Mouse (Mus musculus): ENCODE measurements at regions not wholly inside any gene's neighbourhood (a gene's known extent, or its start where the extent isn't known, plus 50 kb on each side); places are given as distances from the start of the nearest gene placed in this dataset.

DNA sequence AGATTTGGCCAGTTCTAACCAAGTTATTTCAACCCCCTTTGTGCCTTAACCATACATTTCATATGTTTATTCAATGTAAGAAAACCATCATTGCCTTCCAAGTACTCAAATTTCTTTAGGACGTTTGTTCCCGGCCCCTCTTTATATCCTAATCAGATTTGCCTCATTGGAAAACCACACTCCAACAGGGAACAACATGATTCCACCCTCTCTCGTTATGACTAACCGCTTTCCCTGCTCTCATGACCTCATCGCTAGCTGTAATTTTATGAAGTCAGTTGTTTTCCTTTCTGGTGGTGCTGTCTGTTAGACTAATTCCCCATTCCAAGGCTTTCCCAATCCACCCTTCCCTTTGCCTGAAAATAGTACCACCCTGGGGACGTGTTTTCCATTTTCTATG is 165.0 kb downstream of the Plod2 start:
- no peak for DNase-seq (ENCODE audit: low spot score)
- no peak for ATAC-seq (ENCODE audit: low FRiP score, low TSS enrichment)

DNA sequence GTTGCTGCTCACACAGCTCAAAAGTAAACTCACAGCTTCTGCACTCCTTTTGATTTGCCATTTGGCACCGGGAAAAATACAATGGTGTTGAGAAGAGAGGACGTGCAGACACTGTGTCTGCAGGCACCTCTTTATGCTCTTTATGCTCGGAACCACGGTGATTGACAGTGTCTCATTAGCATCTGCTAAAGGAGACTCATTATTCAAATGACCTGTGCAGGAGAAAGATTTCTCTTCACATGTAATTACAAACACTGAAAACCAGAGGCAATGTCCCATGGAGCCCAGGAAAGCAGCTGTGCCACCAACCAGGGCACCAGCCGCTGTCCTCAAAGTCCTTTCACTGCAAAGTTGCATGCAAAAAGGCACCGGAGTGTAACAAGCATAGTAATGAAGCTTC is 175.2 kb downstream of the Plod2 start:
- DNase-seq (ENCODE audit: low spot score): no peak
- WGBS: 67% methylated on average over 6 of the region's 6 CpGs

More for the DNA sequence above, 165.0 kb downstream of the Plod2 start:
- Histone ChIP-seq H3K4me2 (replicated peaks; ENCODE audit: low read depth) (no peak overlapping the region), H3K9ac (ENCODE audit: low read length) (no peak overlapping the region), H3K4me3 (ENCODE audit: low read depth, low read length) (no peak overlapping the region), H3K9me3 (ENCODE audit: control insufficient read depth, low read length) (no peaks in the 10 kb centered on the region), H3K27ac (replicated peaks) (no peak overlapping the region), H3K36me3 (ENCODE audit: control insufficient read depth, insufficient read depth, low read length) (no peaks in the 10 kb centered on the region), H3K27me3 (ENCODE audit: control insufficient read depth, insufficient read depth, low read length) (no peaks in the 10 kb centered on the region), H3K4me1 (replicated peaks; ENCODE audit: control insufficient read depth, insufficient read depth) (no peaks in the 10 kb centered on the region)
- TF ChIP-seq EP300 (optimal IDR thresholded peaks at IDR 0.05): no peak
- WGBS: 67% methylated on average over 6 of the region's 6 CpGs

DNA sequence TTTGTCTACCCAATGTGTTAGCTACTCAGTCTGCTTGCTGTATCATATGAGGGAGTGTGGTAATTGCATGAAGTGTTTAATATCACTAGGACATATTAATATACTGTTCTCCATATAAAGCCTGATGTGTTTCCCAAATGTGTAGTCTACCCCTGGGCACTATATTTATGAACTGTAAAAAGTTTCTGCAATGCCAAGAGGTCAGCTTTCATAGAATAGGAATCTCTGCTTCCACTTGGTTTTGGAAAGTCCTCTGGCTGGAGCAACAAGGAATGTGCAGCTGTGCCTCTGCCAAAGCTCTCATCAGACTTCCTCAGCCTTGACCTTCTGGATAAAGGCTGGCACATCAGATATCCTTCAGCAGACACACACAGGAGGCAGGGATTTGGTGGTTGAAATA is 176.3 kb downstream of the Plod2 start:
- no peaks in the 10 kb centered on the region for H3K9me3 ChIP-seq (ENCODE audit: control insufficient read depth, low read length)
- TF ChIP-seq EP300 (optimal IDR thresholded peaks at IDR 0.05): no peak
- no peak for TF ChIP-seq CTCF (IDR thresholded peaks at IDR 0.05; ENCODE audit: low read depth)
- H3K4me2 ChIP-seq (replicated peaks; ENCODE audit: low read depth): no peak overlapping the region
- no peaks in the 10 kb centered on the region for H3K36me3 ChIP-seq (ENCODE audit: control insufficient read depth, insufficient read depth, low read length)
- H3K27me3 ChIP-seq (ENCODE audit: control insufficient read depth, insufficient read depth, low read length): no peaks in the 10 kb centered on the region
- ATAC-seq (ENCODE audit: low FRiP score, low TSS enrichment) (no peak), DNase-seq (ENCODE audit: low spot score) (no peak)
- no peak overlapping the region for H3K9ac ChIP-seq (ENCODE audit: low read length)
- H3K4me1 ChIP-seq (replicated peaks; ENCODE audit: control insufficient read depth, insufficient read depth): no peaks in the 10 kb centered on the region
- no peak overlapping the region for H3K4me3 ChIP-seq (ENCODE audit: low read depth, low read length)
- no peak overlapping the region for H3K27ac ChIP-seq (replicated peaks)

More for the DNA sequence above, 175.2 kb downstream of the Plod2 start:
- Histone ChIP-seq H3K4me2 (replicated peaks; ENCODE audit: low read depth) (no peak overlapping the region), H3K36me3 (ENCODE audit: control insufficient read depth, insufficient read depth, low read length) (no peaks in the 10 kb centered on the region), H3K9ac (ENCODE audit: low read length) (no peak overlapping the region), H3K4me3 (ENCODE audit: low read depth, low read length) (no peak overlapping the region), H3K9me3 (ENCODE audit: control insufficient read depth, low read length) (no peaks in the 10 kb centered on the region), H3K27me3 (ENCODE audit: control insufficient read depth, insufficient read depth, low read length) (no peaks in the 10 kb centered on the region), H3K4me1 (replicated peaks; ENCODE audit: control insufficient read depth, insufficient read depth) (no peaks in the 10 kb centered on the region), H3K27ac (replicated peaks) (no peak overlapping the region)
- ATAC-seq (ENCODE audit: low FRiP score, low TSS enrichment): no peak
- TF ChIP-seq CTCF (IDR thresholded peaks at IDR 0.05; ENCODE audit: low read depth): no peak
- TF ChIP-seq EP300 (optimal IDR thresholded peaks at IDR 0.05): no peak

GRCm38 (mm10) chr9:92719251-92719650 is 177.2 kb downstream of the Plod2 start:
- TF ChIP-seq EP300 (optimal IDR thresholded peaks at IDR 0.05) (no peak), CTCF (IDR thresholded peaks at IDR 0.05; ENCODE audit: low read depth) (no peak)
- no peaks in the 10 kb centered on the region for H3K27me3 ChIP-seq (ENCODE audit: control insufficient read depth, insufficient read depth, low read length)
- WGBS: 36% methylated on average over 6 of the region's 6 CpGs
- H3K9me3 ChIP-seq (ENCODE audit: control insufficient read depth, low read length): no peaks in the 10 kb centered on the region
- ATAC-seq (ENCODE audit: low FRiP score, low TSS enrichment): no peak
- H3K4me1 ChIP-seq (replicated peaks; ENCODE audit: control insufficient read depth, insufficient read depth): no peaks in the 10 kb centered on the region
- H3K27ac ChIP-seq (replicated peaks): no peak overlapping the region
- H3K36me3 ChIP-seq (ENCODE audit: control insufficient read depth, insufficient read depth, low read length): no peaks in the 10 kb centered on the region
- DNase-seq (ENCODE audit: low spot score): no peak
- no peak overlapping the region for H3K4me3 ChIP-seq (ENCODE audit: low read depth, low read length)
- H3K4me2 ChIP-seq (replicated peaks; ENCODE audit: low read depth): no peak overlapping the region
- no peak overlapping the region for H3K9ac ChIP-seq (ENCODE audit: low read length)

DNA sequence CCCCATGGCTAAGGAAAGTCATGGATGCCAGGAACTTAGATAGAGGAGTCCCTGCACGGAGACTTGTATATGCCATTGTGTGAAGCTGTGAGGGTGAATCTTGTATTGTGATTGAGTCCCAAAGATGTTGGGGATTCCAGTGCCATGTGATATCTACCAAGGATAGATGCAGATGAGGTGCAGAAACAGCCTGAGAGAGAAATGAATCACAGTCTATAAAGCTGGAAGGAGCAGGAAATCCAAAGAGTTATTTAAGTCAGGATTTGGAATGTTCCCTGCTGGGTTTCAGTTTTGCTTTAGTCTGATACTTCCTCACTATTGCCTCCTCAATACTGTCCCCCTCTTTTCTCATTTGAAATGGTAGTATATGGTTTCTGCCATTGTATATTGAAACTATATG is 186.8 kb downstream of the Plod2 start:
- Histone ChIP-seq H3K9ac (ENCODE audit: low read length) (no peak overlapping the region), H3K27me3 (ENCODE audit: control insufficient read depth, insufficient read depth, low read length) (no peaks in the 10 kb centered on the region), H3K4me3 (ENCODE audit: low read depth, low read length) (no peak overlapping the region), H3K4me1 (replicated peaks; ENCODE audit: control insufficient read depth, insufficient read depth) (no peaks in the 10 kb centered on the region), H3K4me2 (replicated peaks; ENCODE audit: low read depth) (no peak overlapping the region), H3K27ac (replicated peaks) (no peak overlapping the region), H3K9me3 (ENCODE audit: control insufficient read depth, low read length) (no peaks in the 10 kb centered on the region), H3K36me3 (ENCODE audit: control insufficient read depth, insufficient read depth, low read length) (no peaks in the 10 kb centered on the region)
- ATAC-seq (ENCODE audit: low FRiP score, low TSS enrichment): no peak
- TF ChIP-seq CTCF (IDR thresholded peaks at IDR 0.05; ENCODE audit: low read depth) (no peak), EP300 (optimal IDR thresholded peaks at IDR 0.05) (no peak)
- WGBS: 93% methylated on average over 1 of the region's 1 CpGs
- DNase-seq (ENCODE audit: low spot score): no peak

- Histone ChIP-seq H3K27me3 (ENCODE audit: control insufficient read depth, insufficient read depth, low read length) (no peaks in the 10 kb centered on the region), H3K9me3 (ENCODE audit: control insufficient read depth, low read length) (no peaks in the 10 kb centered on the region), H3K9ac (ENCODE audit: low read length) (no peak overlapping the region), H3K4me1 (replicated peaks; ENCODE audit: control insufficient read depth, insufficient read depth) (no peaks in the 10 kb centered on the region), H3K4me3 (ENCODE audit: low read depth, low read length) (no peak overlapping the region), H3K36me3 (ENCODE audit: control insufficient read depth, insufficient read depth, low read length) (no peaks in the 10 kb centered on the region), H3K4me2 (replicated peaks; ENCODE audit: low read depth) (no peak overlapping the region), H3K27ac (replicated peaks) (no peak overlapping the region)
- DNase-seq (ENCODE audit: low spot score): no peak
- WGBS: 41% methylated on average over 3 of the region's 3 CpGs
- TF ChIP-seq EP300 (optimal IDR thresholded peaks at IDR 0.05): no peak
- TF ChIP-seq CTCF (IDR thresholded peaks at IDR 0.05; ENCODE audit: low read depth): no peak
- ATAC-seq (ENCODE audit: low FRiP score, low TSS enrichment): no peak
These were observed 189.4 kb downstream of the Plod2 start for GRCm38 (mm10) chr9:92731396-92731795.
